Mouse (Mus musculus) CH12.LX (cell line): Measurements from ENCODE around the gene Dnajc11. TPM values are rescaled to one million over a fixed set of nuclear protein-coding genes. Genes with fewer than 3 reads are reported as not detected.

Experiments
- DNase-seq: peaks from one replicate; pipeline ENCODE4 v3.0.0-alpha.2; 2013; ENCODE audit errors: extremely low read depth
- H3K27ac ChIP-seq: 2 replicates; pipeline ENCODE4 v1.5.1; 2012; ENCODE audit warnings: low read depth, mild to moderate bottlenecking, control low read depth, moderate library complexity; ENCODE audit not compliant: insufficient read depth
- H3K27me3 ChIP-seq: replicated peaks from 2 replicates; pipeline ENCODE3; 2012; ENCODE audit warnings: inconsistent platforms
- H3K36me3 ChIP-seq, 2 experiments: replicated peaks in 1 of 2; 2 replicates each; pipeline versions ENCODE3 to v1.6.1; 2012; ENCODE audit warnings: inconsistent platforms in 1 of 2, low read length in 1 of 2, mild to moderate bottlenecking in 1 of 2, mixed read lengths in 1 of 2, moderate library complexity in 1 of 2; ENCODE audit not compliant: control insufficient read depth in 1 of 2, insufficient read depth in 1 of 2
- H3K4me1 ChIP-seq, 2 experiments: 2 replicates each; pipeline ENCODE4 v1.6.1; 2012; ENCODE audit warnings: inconsistent platforms in 1 of 2, moderate library complexity in 1 of 2; ENCODE audit not compliant: insufficient read depth in 2 of 2, control insufficient read depth in 1 of 2
- H3K4me2 ChIP-seq: 2 replicates; pipeline ENCODE4 v1.6.1; 2012; ENCODE audit warnings: low read depth, mild to moderate bottlenecking, control low read depth; ENCODE audit not compliant: poor library complexity, insufficient read depth, severe bottlenecking
- H3K4me3 ChIP-seq, 3 experiments: fragments of 150-350 bp in 1 of 3; sonication (generic) in 1 of 3; replicated peaks in 1 of 3; 2 replicates each; pipeline versions ENCODE3 to v1.5.1; 2011 to 2012; ENCODE audit warnings: low read depth in 2 of 3, low read length in 2 of 3, mild to moderate bottlenecking in 2 of 3, moderate library complexity in 2 of 3, control low read depth in 1 of 3, improper control_type of control experiment in 1 of 3, inconsistent platforms in 1 of 3, mixed read lengths in 1 of 3; ENCODE audit not compliant: poor library complexity in 1 of 3
- H3K79me2 ChIP-seq: replicated peaks from 2 replicates; pipeline ENCODE4 v1.6.1; 2012; ENCODE audit warnings: mild to moderate bottlenecking, moderate library complexity; ENCODE audit not compliant: control insufficient read depth, poor library complexity, insufficient read depth, severe bottlenecking; ENCODE audit errors: extremely low read depth
- H3K9ac ChIP-seq: 2 replicates; pipeline ENCODE4 v1.6.1; 2012; ENCODE audit warnings: low read depth, mild to moderate bottlenecking, control low read depth, moderate library complexity; ENCODE audit not compliant: insufficient read depth
- H3K9me3 ChIP-seq: replicated peaks from 2 replicates; pipeline ENCODE3; 2012; ENCODE audit warnings: low read length, inconsistent platforms, mixed read lengths
- BHLHE40 ChIP-seq: IDR thresholded peaks from 2 replicates; pipeline ENCODE4 v1.6.1; 2011; ENCODE audit warnings: mild to moderate bottlenecking, low read depth, low read length, improper control_type of control experiment
- E2F4 ChIP-seq: IDR thresholded peaks from 2 replicates; pipeline ENCODE4 v1.6.1; 2011; ENCODE audit warnings: low read depth, low read length, improper control_type of control experiment; ENCODE audit not compliant: insufficient replicate concordance
- ELF1 ChIP-seq: IDR thresholded peaks from 2 replicates; pipeline ENCODE4 v1.6.1; 2014; ENCODE audit warnings: low read depth, mild to moderate bottlenecking, inconsistent platforms, low read length, improper control_type of control experiment
- EP300 ChIP-seq: IDR thresholded peaks from 2 replicates; pipeline ENCODE4 v1.6.1; 2011; ENCODE audit warnings: low read length, improper control_type of control experiment
- HCFC1 ChIP-seq: IDR thresholded peaks from 2 replicates; pipeline ENCODE4 v1.6.1; 2012; ENCODE audit warnings: low read depth, mild to moderate bottlenecking, inconsistent platforms, low read length, improper control_type of control experiment
- JUN ChIP-seq: IDR thresholded peaks from 2 replicates; pipeline ENCODE4 v1.6.1; 2011; ENCODE audit warnings: low read depth, mild to moderate bottlenecking, low read length, improper control_type of control experiment, moderate library complexity; ENCODE audit not compliant: insufficient read depth
- KAT2A ChIP-seq: IDR thresholded peaks from 2 replicates; pipeline ENCODE4 v1.6.1; 2012; ENCODE audit warnings: low read length, improper control_type of control experiment, inconsistent platforms; ENCODE audit not compliant: insufficient replicate concordance
- MAX ChIP-seq: IDR thresholded peaks from 2 replicates; pipeline ENCODE4 v1.6.1; 2011; ENCODE audit warnings: low read length, improper control_type of control experiment
- NRF1 ChIP-seq: IDR thresholded peaks from 2 replicates; pipeline ENCODE4 v1.6.1; 2014; ENCODE audit warnings: low read depth, mild to moderate bottlenecking, inconsistent platforms, low read length, improper control_type of control experiment, moderate library complexity
- PAX5 ChIP-seq: IDR thresholded peaks from 2 replicates; pipeline ENCODE4 v1.6.1; 2012; ENCODE audit warnings: low read length, inconsistent platforms, mixed read lengths
- POLR2AphosphoS2 ChIP-seq: IDR thresholded peaks from 2 replicates; pipeline ENCODE4 v1.6.1; 2011; ENCODE audit warnings: low read depth, low read length, improper control_type of control experiment
- RCOR1 ChIP-seq: conservative IDR thresholded peaks from 2 replicates; pipeline ENCODE4 v1.6.1; 2012; ENCODE audit warnings: low read depth, mild to moderate bottlenecking, inconsistent platforms, low read length, improper control_type of control experiment
- SMC3 ChIP-seq: IDR thresholded peaks from 2 replicates; pipeline ENCODE4 v1.6.1; 2011; ENCODE audit warnings: low read depth, low read length, improper control_type of control experiment
- TCF12 ChIP-seq: IDR thresholded peaks from 2 replicates; pipeline ENCODE4 v1.6.1; 2014; ENCODE audit warnings: low read depth, mild to moderate bottlenecking, inconsistent platforms, low read length, improper control_type of control experiment
- UBTF ChIP-seq: IDR thresholded peaks from 2 replicates; pipeline ENCODE4 v1.6.1; 2012; ENCODE audit warnings: low read depth, mild to moderate bottlenecking, inconsistent platforms, low read length, improper control_type of control experiment, moderate library complexity
- ZC3H11A ChIP-seq: IDR thresholded peaks from 2 replicates; pipeline ENCODE4 v1.6.1; 2012; ENCODE audit warnings: low read depth, mild to moderate bottlenecking, inconsistent platforms, low read length, improper control_type of control experiment
- dilution Hi-C: fragments of 300-500 bp; cut with MboI; formaldehyde crosslinking; loops from 2 replicates; pipeline ENCODE4 v1.14.3; 2020; ENCODE audit warnings: low sequenced_read_pairs; ENCODE audit not compliant: extremely low pct_unique_long_range_greater_than_20kb, extremely low pct_ligation_motif_present
- in situ Hi-C: fragments of 300-500 bp; cut with MboI; formaldehyde crosslinking; loops from 3 replicates; pipeline ENCODE4 v1.14.3; 2019; ENCODE audit warnings: low sequenced_read_pairs, low pct_ligation_motif_present, low pct_unique_long_range_greater_than_20kb, mixed read lengths
- polyA plus RNA-seq: library from polyadenylated mRNA; unstranded; fragments of >175 nt; gene quantifications from 2 replicates; pipeline ENCODE4 v1.2.1, GENCODE M21; 2012; ENCODE audit warnings: low read depth; ENCODE audit not compliant: insufficient read length
- total RNA-seq, 2 experiments: library from RNA; depleted of rRNA; stranded (reverse); fragments of 300-350 nt in 1 of 2; fragments of >200 nt in 1 of 2; gene quantifications; 2 replicates each; pipeline ENCODE4 v1.2.3; 2012 to 2014

Dnajc11 gene
- total and polyA plus RNA-seq, 3 experiments: 63.5 to 102 (median 75.6) TPM

DNA sequence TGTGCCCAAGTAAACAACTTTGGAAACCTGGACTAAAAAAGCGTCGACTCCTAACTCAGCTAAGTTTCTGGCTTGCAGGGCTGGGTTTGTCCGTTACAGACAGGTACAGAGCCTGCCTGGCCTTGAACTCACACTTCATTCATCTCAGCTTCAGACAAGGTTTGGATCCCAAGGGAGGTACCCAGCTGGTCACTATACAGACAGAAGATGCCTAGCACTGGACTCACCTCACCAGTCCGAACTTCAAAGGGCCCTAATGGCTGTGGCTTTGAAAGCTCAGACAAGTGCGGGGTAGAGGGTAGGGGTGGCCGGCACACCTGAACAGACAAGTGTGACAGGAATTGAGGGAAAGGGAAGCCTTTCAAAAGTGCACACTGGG, 55.6 kb downstream of the Dnajc11 start:
- DNase-seq: no peak
- H3K4me1 ChIP-seq: peaks cover 7 to 26% of the 10 kb centered on the region in 2 experiments; a peak in 3 of 4 replicates
- peak overlapping the region in 2 of 3 experiments; percentile 23 to 90 for H3K4me3 ChIP-seq
- no peak for TF ChIP-seq POLR2AphosphoS2
- 0 out of 2 replicates have a peak, but pooled peaks have one; percentile 2 for TF ChIP-seq ELF1
- dilution Hi-C loops (no loop called here), in situ Hi-C loops (no loop called here)
- no peaks in the 10 kb centered on the region for H3K27me3 ChIP-seq
- H3K36me3 ChIP-seq: peaks cover 35 to 60% of the 10 kb centered on the region in 2 experiments
- H3K4me2 ChIP-seq: no peak overlapping the region
- H3K27ac ChIP-seq: no peak overlapping the region
- H3K9ac ChIP-seq: no peak overlapping the region
- H3K9me3 ChIP-seq: no peaks in the 10 kb centered on the region
- H3K79me2 ChIP-seq: peaks cover 10% of the 10 kb centered on the region

DNA sequence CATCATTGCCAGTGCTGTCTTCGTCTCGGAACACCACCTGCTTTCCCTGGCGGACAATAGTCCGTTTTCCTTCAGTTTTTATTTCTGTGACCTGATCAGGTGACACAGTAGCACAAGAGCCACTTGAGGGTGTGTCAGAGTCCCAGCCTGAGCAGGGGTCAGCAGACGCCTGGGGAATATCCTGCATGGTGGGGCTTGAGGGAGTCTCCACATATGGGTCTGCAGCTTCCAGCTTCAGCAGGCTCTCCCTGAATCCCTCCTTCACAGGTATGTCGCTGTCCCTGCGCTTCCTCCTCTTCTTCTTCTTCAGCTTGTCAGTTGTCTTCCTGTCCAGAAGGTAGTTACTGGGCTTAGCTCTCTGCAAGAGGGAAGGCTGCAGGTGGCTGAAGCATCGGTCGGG, 58.6 kb downstream of the Dnajc11 start:
- dilution Hi-C loops: no loop called here
- H3K4me2 ChIP-seq: no peak overlapping the region
- no peak overlapping the region for H3K9ac ChIP-seq
- no peak overlapping the region for H3K27ac ChIP-seq
- H3K4me3 ChIP-seq: no peak overlapping the region
- in situ Hi-C loops: no loop called here
- no peak for DNase-seq
- H3K36me3 ChIP-seq: peaks cover 22 to 38% of the 10 kb centered on the region in 2 experiments
- TF ChIP-seq TCF12 (no peak), NRF1 (no peak), MAX (no peak), KAT2A (no peak), RCOR1 (no peak), UBTF (no peak), E2F4 (no peak), BHLHE40 (no peak), ZC3H11A (no peak), SMC3 (no peak), EP300 (no peak), JUN (no peak), PAX5 (no peak), HCFC1 (no peak)
- H3K27me3 ChIP-seq: peaks cover 4% of the 10 kb centered on the region
- no peaks in the 10 kb centered on the region for H3K9me3 ChIP-seq
- peaks cover 11% of the 10 kb centered on the region; the same call in 1 of the 2 replicates for H3K79me2 ChIP-seq
- peaks cover 7 to 21% of the 10 kb centered on the region in 2 experiments for H3K4me1 ChIP-seq
